Comparison of ENCODE assay signal across 7 mouse cellular contexts in the genomic region with DNA sequence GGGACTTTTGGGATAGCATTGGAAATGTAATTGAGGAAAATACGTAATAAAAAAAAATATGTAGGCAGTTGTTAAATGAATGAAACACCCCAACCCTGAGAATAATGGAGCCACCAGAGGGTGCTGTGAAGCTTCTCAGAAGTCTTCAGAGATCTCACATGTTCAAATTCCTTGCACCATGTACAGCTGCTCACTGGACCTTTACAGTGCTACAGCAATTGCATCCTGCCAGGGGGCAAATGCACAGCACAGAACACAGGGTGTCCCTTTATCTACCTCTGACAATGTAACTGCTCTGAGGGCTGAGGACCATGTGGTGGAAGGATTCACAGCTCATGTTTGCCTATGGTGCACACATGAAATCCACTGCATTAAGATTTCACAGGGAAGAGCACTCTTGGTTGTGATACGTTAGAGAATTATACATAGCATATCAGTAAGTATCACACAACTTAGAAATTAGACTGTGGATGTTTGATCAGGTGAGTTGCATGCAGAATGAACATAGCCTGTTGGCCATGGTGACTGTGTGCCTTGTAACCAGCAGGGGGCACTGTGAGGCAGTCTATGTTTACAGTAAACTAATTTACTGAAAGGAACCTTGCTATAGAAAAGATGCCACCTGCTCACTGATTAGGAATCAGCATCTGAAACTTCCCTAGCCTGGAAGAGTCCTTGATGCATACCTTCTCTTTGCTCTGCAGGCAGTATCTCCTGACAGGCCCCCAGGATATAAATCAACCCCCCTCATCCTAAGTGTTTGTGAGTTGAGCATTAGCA.
DNase-seq lines count a peak whose midpoint lies in the region; ATAC-seq and TF ChIP-seq lines count a peak whose summit lies in the region.
"Not testable (repeated sequence)": the region's sequence is repeated elsewhere in the genome, so short reads cannot be mapped to it uniquely, and the experiment has no call there.

No protein-coding gene starts in this region.

- not testable (repeated sequence) for H3K27me3 ChIP-seq in forebrain, postnatal 0 days (ENCODE audit: insufficient read depth, low read length); liver, embryonic 13.5 days

- H3K4me1 ChIP-seq in ES-E14 (ENCODE audit: control insufficient read depth in 2 of 2, insufficient read depth in 2 of 2, low read length in 2 of 2, poor library complexity in 1 of 2); forebrain, postnatal 0 days (ENCODE audit: insufficient read depth); liver, embryonic 13.5 days (replicated peaks): not testable (repeated sequence)

- peak; percentile 27; the same call in 1 of the 2 replicates for TF ChIP-seq CTCF in forebrain, postnatal 0 days (IDR thresholded peaks at IDR 0.05; ENCODE audit: low read depth)

- H3K4me2 ChIP-seq in forebrain, postnatal 0 days (ENCODE audit: low read depth); liver, embryonic 13.5 days: not testable (repeated sequence)

- H3K27ac ChIP-seq in ES-E14 (ENCODE audit: insufficient read depth, low read depth, low read length, poor library complexity, severe bottlenecking); forebrain, postnatal 0 days (ENCODE audit: low read depth, low read length); liver, embryonic 13.5 days: not testable (repeated sequence)

- ATAC-seq in forebrain, postnatal 0 days; liver, embryonic 13.5 days (ENCODE audit: low read depth): not testable (repeated sequence)

- H3K36me3 ChIP-seq in ES-E14 (ENCODE audit: control insufficient read depth, insufficient read depth, low read length, poor library complexity, severe bottlenecking); forebrain, postnatal 0 days (ENCODE audit: insufficient read depth); liver, embryonic 13.5 days: not testable (repeated sequence)

- not testable (repeated sequence) for H3K4me3 ChIP-seq in ES-E14 (ENCODE audit: insufficient read depth in 1 of 2, low read depth in 1 of 2, low read length in 2 of 2, poor library complexity in 1 of 2, severe bottlenecking in 1 of 2); forebrain, postnatal 0 days (ENCODE audit: low read depth, low read length); liver, embryonic 13.5 days (replicated peaks)

- H3K9ac ChIP-seq in ES-E14 (ENCODE audit: insufficient read depth, low read depth, low read length, poor library complexity, severe bottlenecking); forebrain, postnatal 0 days; liver, embryonic 13.5 days: not testable (repeated sequence)

- WGBS in forebrain, postnatal 0 days = 53% methylated on average over 2 of the region's 2 CpGs
- WGBS in liver, embryonic 13.5 days (ENCODE audit: insufficient replicate concordance) = 23% methylated on average over 2 of the region's 2 CpGs

- DNase-seq in ES-E14 (ENCODE audit: low read depth, low spot score) = peak; percentile 17
- DNase-seq in c-Kit-positive CD71-negative TER-119-negative erythroid progenitor cells, embryonic 14.5 days (ENCODE audit: low read depth) = peak; percentile 3
- DNase-seq in forebrain, postnatal 0 days = not testable (repeated sequence)
- peak; percentile 42 for DNase-seq in kidney, adult 9 months
- peak; percentile 3 for DNase-seq in liver, embryonic 13.5 days
- DNase-seq in mesoderm, embryonic 11.5 days (ENCODE audit: low read depth, low spot score) = peak; percentile 13
- DNase-seq in spleen, adult 12 weeks (ENCODE audit: low spot score) = peak; percentile 30

- not testable (repeated sequence) for H3K9me3 ChIP-seq in ES-E14 (ENCODE audit: control insufficient read depth, insufficient read depth, low read depth, low read length); forebrain, postnatal 0 days (ENCODE audit: low read length); liver, embryonic 13.5 days (replicated peaks)

- in situ Hi-C loops in ES-E14 (cut with MboI; ENCODE audit: low sequenced_read_pairs in 2 of 2, unreplicated experiment in 2 of 2) = not testable (repeated sequence)

TF ChIP-seq in ES-E14, 5 proteins besides CTCF, POLR2A, EP300 and RAD21:
- TF ChIP-seq ZC3H11A (IDR thresholded peaks at IDR 0.05; ENCODE audit: borderline replicate concordance, low read depth, low read length) = peak; percentile 91
